Mouse (Mus musculus): Measurements from ENCODE around the gene 2410131K14Rik. TPM values are rescaled to one million over a fixed set of nuclear protein-coding genes. Genes with fewer than 3 reads are reported as not detected.

The 2410131K14Rik gene
- polyA plus RNA-seq, 1 experiment = 8.0 TPM

DNA sequence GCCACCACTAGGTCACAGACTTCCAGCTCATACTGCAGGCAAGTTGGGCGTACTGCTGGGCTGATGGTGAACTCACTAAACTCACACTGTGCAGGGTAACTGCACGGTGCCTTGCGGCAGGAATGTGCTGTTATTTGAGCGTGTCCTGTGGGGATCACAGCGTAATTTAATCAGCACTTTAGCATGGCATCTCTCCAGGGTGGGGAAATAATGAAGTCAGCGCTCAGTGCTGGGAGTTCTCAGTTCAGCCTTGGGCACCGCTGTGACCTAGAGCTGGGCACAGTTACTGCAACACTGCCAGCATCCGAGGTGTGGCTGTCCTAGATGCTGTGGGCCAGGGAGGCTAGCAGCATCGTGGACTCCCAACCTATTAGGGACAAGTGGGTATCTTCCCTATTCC lies 19.3 kb downstream of the 2410131K14Rik start:
- no peaks in the 10 kb centered on the region for H3K4me1 ChIP-seq (ENCODE audit: control insufficient read depth, insufficient read depth, low read length)

DNA sequence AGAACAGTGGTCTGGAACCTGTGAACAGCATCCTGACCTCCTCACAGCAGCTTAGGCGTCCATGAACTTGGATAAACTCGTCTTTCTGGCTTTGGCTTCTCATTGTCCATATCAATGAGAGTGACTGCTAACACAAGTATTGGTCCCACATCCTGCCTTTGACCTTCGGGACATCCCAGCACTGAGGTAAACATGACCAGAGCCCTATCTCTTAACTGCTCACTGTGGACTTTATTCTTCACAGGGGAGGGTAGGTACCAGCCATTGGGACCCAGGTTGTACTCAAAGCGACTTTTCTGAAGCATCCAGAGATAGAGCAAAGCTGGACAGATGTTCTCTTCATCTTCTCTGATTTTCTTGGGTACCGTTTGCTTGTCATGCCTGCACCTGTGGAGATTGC lies 20.3 kb downstream of the 2410131K14Rik start:
- Histone ChIP-seq H3K27ac (ENCODE audit: insufficient read depth, low read length) (no peak overlapping the region), H3K9me3 (replicated peaks; ENCODE audit: control insufficient read depth, insufficient read depth, low read length, poor library complexity, severe bottlenecking) (no peaks in the 10 kb centered on the region), H3K36me3 (ENCODE audit: control insufficient read depth, insufficient read depth, low read length, poor library complexity, severe bottlenecking) (peaks cover 6% of the 10 kb centered on the region; the same call in 1 of the 2 replicates), H3K4me1 (ENCODE audit: control insufficient read depth, insufficient read depth, low read length) (no peaks in the 10 kb centered on the region), H3K4me3 (ENCODE audit: low read depth, low read length) (no peak overlapping the region), H3K9ac (ENCODE audit: low read depth, poor library complexity, severe bottlenecking) (no peak overlapping the region), H3K27me3 (ENCODE audit: control insufficient read depth, insufficient read depth, low read length, poor library complexity, severe bottlenecking) (no peaks in the 10 kb centered on the region)
- no peak for TF ChIP-seq POLR2A (IDR thresholded peaks at IDR 0.05; ENCODE audit: insufficient read depth, low read length)
- TF ChIP-seq EP300 (IDR thresholded peaks at IDR 0.05; ENCODE audit: insufficient read depth, low read depth, low read length) = no peak
- TF ChIP-seq CTCF (IDR thresholded peaks at IDR 0.05; ENCODE audit: low read depth, low read length) = no peak

More for the DNA sequence above, 19.3 kb downstream of the 2410131K14Rik start:
- no peak overlapping the region for H3K9ac ChIP-seq (ENCODE audit: low read depth, poor library complexity, severe bottlenecking)
- H3K27me3 ChIP-seq (ENCODE audit: control insufficient read depth, insufficient read depth, low read length, poor library complexity, severe bottlenecking) = no peaks in the 10 kb centered on the region
- H3K4me3 ChIP-seq (ENCODE audit: low read depth, low read length) = no peak overlapping the region
- peaks cover 6% of the 10 kb centered on the region; the same call in 1 of the 2 replicates for H3K36me3 ChIP-seq (ENCODE audit: control insufficient read depth, insufficient read depth, low read length, poor library complexity, severe bottlenecking)
- H3K9me3 ChIP-seq (replicated peaks; ENCODE audit: control insufficient read depth, insufficient read depth, low read length, poor library complexity, severe bottlenecking) = no peaks in the 10 kb centered on the region
- no peak for TF ChIP-seq CTCF (IDR thresholded peaks at IDR 0.05; ENCODE audit: low read depth, low read length)
- no peak overlapping the region for H3K27ac ChIP-seq (ENCODE audit: insufficient read depth, low read length)

- H3K27ac ChIP-seq (ENCODE audit: insufficient read depth, low read length) = no peak overlapping the region
Observed at GRCm38 (mm10) chr5:118266309-118266708, 21.3 kb downstream of the 2410131K14Rik start.

GRCm38 (mm10) chr5:118268987-118269386 lies 24.0 kb downstream of the 2410131K14Rik start:
- no peaks in the 10 kb centered on the region for H3K4me1 ChIP-seq (ENCODE audit: control insufficient read depth, insufficient read depth, low read length)
- H3K9me3 ChIP-seq (replicated peaks; ENCODE audit: control insufficient read depth, insufficient read depth, low read length, poor library complexity, severe bottlenecking) = no peaks in the 10 kb centered on the region
- H3K9ac ChIP-seq (ENCODE audit: low read depth, poor library complexity, severe bottlenecking) = no peak overlapping the region
- TF ChIP-seq CTCF (IDR thresholded peaks at IDR 0.05; ENCODE audit: low read depth, low read length) (peak; percentile 86), POLR2A (IDR thresholded peaks at IDR 0.05; ENCODE audit: insufficient read depth, low read length) (no peak), EP300 (IDR thresholded peaks at IDR 0.05; ENCODE audit: insufficient read depth, low read depth, low read length) (no peak)
- H3K36me3 ChIP-seq (ENCODE audit: control insufficient read depth, insufficient read depth, low read length, poor library complexity, severe bottlenecking) = no peaks in the 10 kb centered on the region
- H3K27me3 ChIP-seq (ENCODE audit: control insufficient read depth, insufficient read depth, low read length, poor library complexity, severe bottlenecking) = no peaks in the 10 kb centered on the region
- H3K4me3 ChIP-seq (ENCODE audit: low read depth, low read length) = no peak overlapping the region
- H3K27ac ChIP-seq (ENCODE audit: insufficient read depth, low read length) = no peak overlapping the region

More at GRCm38 (mm10) chr5:118266309-118266708, 21.3 kb downstream of the 2410131K14Rik start:
- no peaks in the 10 kb centered on the region for H3K4me1 ChIP-seq (ENCODE audit: control insufficient read depth, insufficient read depth, low read length)
- H3K9ac ChIP-seq (ENCODE audit: low read depth, poor library complexity, severe bottlenecking) = no peak overlapping the region
- TF ChIP-seq CTCF (IDR thresholded peaks at IDR 0.05; ENCODE audit: low read depth, low read length) (peak; percentile 67), POLR2A (IDR thresholded peaks at IDR 0.05; ENCODE audit: insufficient read depth, low read length) (no peak)
- no peak overlapping the region for H3K4me3 ChIP-seq (ENCODE audit: low read depth, low read length)
- peaks cover 2% of the 10 kb centered on the region; the same call in 1 of the 2 replicates for H3K36me3 ChIP-seq (ENCODE audit: control insufficient read depth, insufficient read depth, low read length, poor library complexity, severe bottlenecking)
- H3K27me3 ChIP-seq (ENCODE audit: control insufficient read depth, insufficient read depth, low read length, poor library complexity, severe bottlenecking) = no peaks in the 10 kb centered on the region
- no peaks in the 10 kb centered on the region for H3K9me3 ChIP-seq (replicated peaks; ENCODE audit: control insufficient read depth, insufficient read depth, low read length, poor library complexity, severe bottlenecking)

GRCm38 (mm10) chr5:118271449-118272110 lies 26.6 kb downstream of the 2410131K14Rik start:
- Histone ChIP-seq H3K9me3 (replicated peaks; ENCODE audit: control insufficient read depth, insufficient read depth, low read length, poor library complexity, severe bottlenecking) (no peaks in the 10 kb centered on the region), H3K4me3 (ENCODE audit: low read depth, low read length) (no peak overlapping the region), H3K27ac (ENCODE audit: insufficient read depth, low read length) (no peak overlapping the region), H3K4me1 (ENCODE audit: control insufficient read depth, insufficient read depth, low read length) (no peaks in the 10 kb centered on the region), H3K36me3 (ENCODE audit: control insufficient read depth, insufficient read depth, low read length, poor library complexity, severe bottlenecking) (no peaks in the 10 kb centered on the region), H3K9ac (ENCODE audit: low read depth, poor library complexity, severe bottlenecking) (no peak overlapping the region), H3K27me3 (ENCODE audit: control insufficient read depth, insufficient read depth, low read length, poor library complexity, severe bottlenecking) (no peaks in the 10 kb centered on the region)
- TF ChIP-seq EP300 (IDR thresholded peaks at IDR 0.05; ENCODE audit: insufficient read depth, low read depth, low read length) = no peak
- no peak for TF ChIP-seq CTCF (IDR thresholded peaks at IDR 0.05; ENCODE audit: low read depth, low read length)
- no peak for TF ChIP-seq POLR2A (IDR thresholded peaks at IDR 0.05; ENCODE audit: insufficient read depth, low read length)

GRCm38 (mm10) chr5:118273446-118273845 lies 28.4 kb downstream of the 2410131K14Rik start:
- no peak overlapping the region for H3K9ac ChIP-seq (ENCODE audit: low read depth, poor library complexity, severe bottlenecking)
- H3K4me3 ChIP-seq (ENCODE audit: low read depth, low read length) = no peak overlapping the region
- no peak for TF ChIP-seq EP300 (IDR thresholded peaks at IDR 0.05; ENCODE audit: insufficient read depth, low read depth, low read length)
- no peak for TF ChIP-seq POLR2A (IDR thresholded peaks at IDR 0.05; ENCODE audit: insufficient read depth, low read length)
- no peak for TF ChIP-seq CTCF (IDR thresholded peaks at IDR 0.05; ENCODE audit: low read depth, low read length)
- no peaks in the 10 kb centered on the region for H3K36me3 ChIP-seq (ENCODE audit: control insufficient read depth, insufficient read depth, low read length, poor library complexity, severe bottlenecking)
- H3K27ac ChIP-seq (ENCODE audit: insufficient read depth, low read length) = no peak overlapping the region
- no peaks in the 10 kb centered on the region for H3K27me3 ChIP-seq (ENCODE audit: control insufficient read depth, insufficient read depth, low read length, poor library complexity, severe bottlenecking)
- no peaks in the 10 kb centered on the region for H3K4me1 ChIP-seq (ENCODE audit: control insufficient read depth, insufficient read depth, low read length)
- no peaks in the 10 kb centered on the region for H3K9me3 ChIP-seq (replicated peaks; ENCODE audit: control insufficient read depth, insufficient read depth, low read length, poor library complexity, severe bottlenecking)
